Mouse (Mus musculus) stomach, embryonic 14.5 days (tissue): ENCODE results near the gene Dgcr8. TPM values are rescaled to one million over a fixed set of nuclear protein-coding genes. Genes with fewer than 3 reads are reported as not detected.
"Not testable (repeated sequence)": the region's sequence is repeated elsewhere in the genome, so short reads cannot be mapped to it uniquely, and the experiment has no call there.

Experiments
- ATAC-seq: fragments of 200-750 bp; cut with Nextera tagmentation; 2 replicates; pipeline ENCODE4 v1.8.0; 2017; ENCODE audit warnings: low read depth, moderate TSS enrichment; ENCODE audit not compliant: insufficient number of reproducible peaks, insufficient read depth, low FRiP score
- H3K27ac ChIP-seq: fragments of 300-500 bp; sonication (generic); 2 replicates; pipeline ENCODE4 v1.5.1; 2014; ENCODE audit warnings: mild to moderate bottlenecking, low read length, moderate library complexity, mixed read lengths
- H3K27me3 ChIP-seq: fragments of 300-500 bp; sonication (generic); 2 replicates; pipeline ENCODE4 v1.6.1; 2014; ENCODE audit warnings: low read length, control low read depth, mixed read lengths; ENCODE audit not compliant: control insufficient read depth, insufficient read depth
- H3K36me3 ChIP-seq: fragments of 300-500 bp; sonication (generic); 2 replicates; pipeline ENCODE4 v1.6.1; 2014; ENCODE audit warnings: mild to moderate bottlenecking, control low read depth, low read length, moderate library complexity, mixed read lengths; ENCODE audit not compliant: control insufficient read depth, insufficient read depth
- H3K4me1 ChIP-seq: fragments of 300-500 bp; sonication (generic); 2 replicates; pipeline ENCODE4 v1.6.1; 2014; ENCODE audit warnings: low read length, control low read depth, mixed read lengths; ENCODE audit not compliant: control insufficient read depth, insufficient read depth
- H3K4me2 ChIP-seq: fragments of 300-500 bp; sonication (generic); replicated peaks from 2 replicates; pipeline ENCODE4 v1.6.1; 2014; ENCODE audit warnings: low read depth, low read length, control low read depth
- H3K4me3 ChIP-seq: fragments of 300-500 bp; sonication (generic); 2 replicates; pipeline ENCODE4 v1.5.1; 2014; ENCODE audit warnings: low read depth, low read length, control low read depth
- H3K9ac ChIP-seq: fragments of 300-500 bp; sonication (generic); replicated peaks from 2 replicates; pipeline ENCODE4 v1.6.1; 2014; ENCODE audit warnings: low read depth, mild to moderate bottlenecking, control low read depth, low read length, moderate library complexity, mixed read lengths
- H3K9me3 ChIP-seq: fragments of 300-500 bp; sonication (generic); 2 replicates; pipeline ENCODE4 v1.6.1; 2016; ENCODE audit warnings: low read depth, low read length, control low read depth; ENCODE audit not compliant: control insufficient read depth
- WGBS: fragments of 180-500 bp; shearing (Covaris S2); extraction: QIAGEN DNeasy Blood & Tissue Kit; methylation state at CpG from one replicate; pipeline ENCODE4 v1.1.7; 2014; 5-methylcytosine and 5-hydroxymethylcytosine counted together
- polyA plus RNA-seq: library from polyadenylated mRNA; unstranded; fragments of >200 nt; fragmentation: Nextera tagmentation; extraction: Ambion mirVana; gene quantifications from 2 replicates; pipeline ENCODE4 v1.2.1, GENCODE M21; 2014

The Dgcr8 gene
- polyA plus RNA-seq, 1 experiment from 2014 or later = 43.3 TPM

DNA sequence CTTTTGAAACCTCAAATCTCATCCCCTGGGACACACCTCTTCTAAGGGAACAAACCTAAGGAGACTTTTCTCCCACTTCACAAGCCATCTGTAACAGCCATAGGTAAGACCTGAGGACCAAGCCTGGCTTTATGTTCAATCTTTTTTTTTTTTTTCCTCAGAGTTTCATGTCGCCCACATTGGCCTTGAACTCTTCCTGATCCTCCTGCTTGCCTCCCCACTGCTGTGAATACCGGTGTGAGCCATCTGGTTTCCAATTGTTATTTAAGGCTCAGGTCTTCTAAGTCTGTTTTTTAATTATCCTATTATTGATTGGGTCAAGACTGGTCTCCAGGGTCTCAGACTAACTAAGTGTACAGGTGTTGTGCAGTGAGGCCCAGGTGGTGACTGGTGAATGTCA, 32.4 kb upstream of the Dgcr8 start:
- 82% methylated on average over 2 of the region's 2 CpGs for WGBS
- no peak overlapping the region for H3K4me2 ChIP-seq
- ATAC-seq = no peak

DNA sequence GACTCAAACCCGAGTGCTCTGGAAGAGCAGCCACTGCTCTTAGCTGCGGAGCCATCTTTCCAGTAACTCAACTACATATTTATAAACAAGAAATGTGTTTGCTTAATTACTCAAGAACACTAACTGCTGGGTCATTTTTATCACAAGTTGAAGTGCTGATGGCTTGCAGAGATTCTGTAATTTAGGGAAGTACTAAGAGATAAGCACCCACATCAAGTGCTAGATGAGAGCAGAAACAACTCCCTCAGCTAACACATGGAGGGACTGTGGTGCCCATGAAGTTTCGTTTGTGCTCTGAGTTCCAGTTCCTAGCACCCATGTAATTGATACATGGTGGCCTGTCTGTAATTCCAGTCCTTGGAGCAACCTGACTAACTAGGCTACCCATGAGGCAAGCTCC, 29.9 kb upstream of the Dgcr8 start:
- no peak overlapping the region for H3K27ac ChIP-seq
- no peak overlapping the region for H3K4me3 ChIP-seq
- no peaks in the 10 kb centered on the region for H3K9me3 ChIP-seq
- ATAC-seq = no peak
- H3K36me3 ChIP-seq = no peaks in the 10 kb centered on the region
- H3K4me2 ChIP-seq = no peak overlapping the region
- H3K27me3 ChIP-seq = no peaks in the 10 kb centered on the region
- WGBS = 80% methylated on average over 3 of the region's 3 CpGs
- H3K4me1 ChIP-seq = no peaks in the 10 kb centered on the region
- no peak overlapping the region for H3K9ac ChIP-seq

More for the DNA sequence above, 32.4 kb upstream of the Dgcr8 start:
- H3K4me3 ChIP-seq = no peak overlapping the region
- no peak overlapping the region for H3K27ac ChIP-seq
- no peaks in the 10 kb centered on the region for H3K36me3 ChIP-seq
- H3K4me1 ChIP-seq = no peaks in the 10 kb centered on the region
- H3K9me3 ChIP-seq = no peaks in the 10 kb centered on the region
- no peak overlapping the region for H3K9ac ChIP-seq
- H3K27me3 ChIP-seq = no peaks in the 10 kb centered on the region

DNA sequence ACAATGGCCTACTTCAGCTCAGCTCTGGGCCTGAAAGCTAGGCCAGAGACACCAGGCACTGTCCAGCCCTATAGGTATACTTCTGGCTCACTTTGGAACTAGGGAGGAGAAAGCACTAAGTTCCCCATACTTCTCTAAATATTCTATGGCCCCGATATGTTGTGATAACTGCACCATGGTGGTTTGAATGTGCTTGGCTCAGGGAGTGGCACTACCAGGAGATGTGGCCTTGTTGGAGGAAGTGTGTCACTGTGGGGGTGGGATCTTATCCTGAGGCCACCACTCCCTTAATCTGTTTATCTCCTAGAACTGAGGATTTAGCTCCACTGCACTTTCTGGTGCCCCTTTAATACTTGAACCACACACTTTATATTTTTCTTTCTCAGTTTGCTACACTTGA, 19.1 kb upstream of the Dgcr8 start:
- Histone ChIP-seq H3K36me3 (peaks cover 3% of the 10 kb centered on the region; the same call in 1 of the 2 replicates), H3K4me2 (no peak overlapping the region), H3K4me3 (no peak overlapping the region), H3K9ac (no peak overlapping the region), H3K27ac (no peak overlapping the region), H3K4me1 (no peaks in the 10 kb centered on the region), H3K27me3 (no peaks in the 10 kb centered on the region), H3K9me3 (no peaks in the 10 kb centered on the region)
- ATAC-seq = no peak
- WGBS = 87% methylated on average over 1 of the region's 1 CpGs

DNA sequence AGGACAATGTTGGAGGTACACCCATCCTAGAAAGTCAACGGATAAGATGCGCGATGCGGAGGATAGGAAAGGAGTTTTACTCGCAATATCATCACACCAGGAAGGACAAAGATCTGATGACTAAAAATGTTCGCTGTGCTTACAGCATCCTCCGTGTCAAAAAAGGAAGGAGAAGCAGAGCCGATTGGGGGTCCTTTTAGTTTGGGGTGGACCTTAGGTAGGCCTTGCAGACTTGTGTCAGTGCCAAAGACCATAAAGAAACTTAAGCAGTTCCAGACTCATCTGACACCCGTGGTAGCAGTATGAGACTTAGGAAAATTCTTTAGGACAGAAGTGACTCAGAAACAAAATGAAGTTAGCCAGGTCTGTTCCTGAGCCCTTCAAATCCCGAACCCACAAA, 568 bp upstream of the Dgcr8 start:
- Histone ChIP-seq H3K27ac (peak overlapping the region; percentile 52; the same call in 1 of the 2 replicates), H3K9ac (0 out of 2 replicates have a peak overlapping the region, but pooled peaks have one; percentile 10), H3K4me2 (peak overlapping the region; percentile 29; the same call in 1 of the 2 replicates), H3K4me1 (peaks cover 19% of the 10 kb centered on the region), H3K4me3 (peak overlapping the region; percentile 74), H3K36me3 (peaks cover 21% of the 10 kb centered on the region)
- not testable (repeated sequence) for H3K9me3 ChIP-seq, ATAC-seq, H3K27me3 ChIP-seq
- whole genome bisulfite sequencing = 3% methylated on average over 9 of the region's 10 CpGs

DNA sequence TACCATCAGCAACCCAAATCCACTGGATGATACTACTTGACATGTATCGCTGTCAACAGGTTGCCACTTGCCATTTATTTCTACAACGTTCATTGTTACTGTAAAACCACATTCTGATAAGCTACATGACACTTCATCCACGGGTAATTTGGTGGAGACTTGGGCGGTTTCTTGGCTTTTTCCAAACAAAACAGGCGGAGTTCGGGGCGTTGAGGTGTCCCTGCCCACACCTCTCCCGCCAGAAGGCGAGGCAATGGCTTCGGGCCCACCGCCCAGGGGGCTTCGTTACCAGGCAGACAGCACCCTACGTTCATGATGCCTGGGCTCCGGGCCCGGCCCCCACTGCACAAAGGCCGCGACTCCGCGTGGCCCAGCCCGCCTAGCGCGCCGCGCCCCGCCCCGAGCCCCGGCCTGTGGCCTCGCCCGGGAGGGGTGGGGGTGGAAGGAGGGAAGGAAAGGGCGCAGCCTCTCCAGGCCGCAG, 425 bp downstream of the Dgcr8 start:
- Histone ChIP-seq H3K27me3 (no peaks in the 10 kb centered on the region), H3K4me3 (peak overlapping the region; percentile 74), H3K9ac (peak overlapping the region; percentile 89), H3K36me3 (peaks cover 30% of the 10 kb centered on the region), H3K4me1 (peaks cover 19% of the 10 kb centered on the region), H3K9me3 (no peaks in the 10 kb centered on the region), H3K4me2 (peak overlapping the region; percentile 84), H3K27ac (peak overlapping the region; percentile 86)
- peak; percentile 88 for ATAC-seq
- WGBS = 1% methylated on average over 30 of the region's 31 CpGs

DNA sequence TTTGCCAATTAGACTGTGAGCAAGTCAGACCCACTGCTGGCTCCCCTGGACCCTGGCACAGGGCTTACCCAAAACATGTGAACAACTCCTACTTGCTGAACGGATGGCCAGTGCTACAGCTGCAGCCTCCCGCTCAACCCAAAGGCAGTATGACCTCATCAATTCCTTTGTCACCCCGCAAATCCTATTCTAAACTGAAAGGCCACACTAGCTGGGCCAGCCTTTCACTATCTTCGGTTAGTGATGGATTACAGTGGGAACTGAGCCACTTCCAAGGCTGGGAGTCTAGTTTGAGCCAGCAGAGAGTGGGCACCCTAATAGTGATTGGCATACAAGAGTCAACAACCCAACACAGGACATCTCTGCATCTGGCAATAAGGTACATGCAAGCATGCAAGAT, 880 bp downstream of the Dgcr8 start:
- Histone ChIP-seq H3K27me3 (no peaks in the 10 kb centered on the region), H3K4me1 (peaks cover 19% of the 10 kb centered on the region), H3K4me2 (peak overlapping the region; percentile 84), H3K36me3 (peaks cover 34% of the 10 kb centered on the region), H3K27ac (peak overlapping the region; percentile 86; the same call in 1 of the 2 replicates), H3K4me3 (peak overlapping the region; percentile 74), H3K9me3 (no peaks in the 10 kb centered on the region), H3K9ac (peak overlapping the region; percentile 89)
- 0% methylated on average over 4 of the region's 4 CpGs for WGBS
- no peak for ATAC-seq

DNA sequence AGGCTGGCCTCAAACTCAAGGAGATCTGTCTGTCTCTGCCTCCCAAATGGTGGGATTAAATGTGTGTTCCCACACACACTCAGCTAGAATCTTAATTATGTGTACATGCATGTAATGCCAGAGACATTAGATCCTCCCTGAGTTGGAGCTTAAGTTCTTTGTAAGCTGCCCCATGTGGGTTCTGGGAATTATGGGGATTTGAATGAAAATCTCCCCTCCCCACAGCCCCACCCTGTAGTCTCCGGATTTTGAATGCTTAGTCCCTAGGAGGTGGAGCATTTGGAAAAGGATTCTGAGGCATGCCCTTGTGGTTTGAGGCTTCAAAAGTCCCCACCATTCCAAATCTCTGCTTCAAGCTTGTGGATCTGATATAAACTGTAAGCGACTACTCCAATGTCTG, 13.9 kb downstream of the Dgcr8 start:
- H3K4me2 ChIP-seq = no peak overlapping the region
- no peaks in the 10 kb centered on the region for H3K4me1 ChIP-seq
- WGBS = 81% methylated on average over 2 of the region's 2 CpGs
- no peaks in the 10 kb centered on the region for H3K27me3 ChIP-seq
- H3K27ac ChIP-seq = no peak overlapping the region
- H3K9me3 ChIP-seq = no peaks in the 10 kb centered on the region
- H3K4me3 ChIP-seq = no peak overlapping the region
- H3K36me3 ChIP-seq = peaks cover 90% of the 10 kb centered on the region
- H3K9ac ChIP-seq = no peak overlapping the region
- no peak for ATAC-seq

DNA sequence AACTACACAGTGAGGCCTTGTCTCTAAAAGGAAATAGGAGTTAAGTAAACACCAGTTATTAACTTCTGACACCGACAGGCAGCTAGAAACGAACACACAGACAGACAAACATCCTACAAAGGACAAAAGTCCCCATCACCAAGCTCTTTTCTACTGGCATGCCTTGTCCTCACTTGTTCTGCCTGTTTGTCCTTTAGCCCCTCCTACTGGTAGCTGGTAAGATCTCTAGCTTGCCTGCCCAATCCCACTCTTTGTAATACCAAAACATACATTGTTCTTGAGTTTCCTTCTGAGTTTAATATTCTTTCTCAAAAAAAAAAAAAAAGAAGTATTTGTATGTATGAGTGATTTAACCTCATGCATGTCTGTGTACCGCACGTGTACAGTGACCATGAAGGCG, 20.9 kb downstream of the Dgcr8 start:
- no peaks in the 10 kb centered on the region for H3K27me3 ChIP-seq
- H3K9me3 ChIP-seq = no peaks in the 10 kb centered on the region
- no peak overlapping the region for H3K4me3 ChIP-seq
- ATAC-seq = no peak
- H3K9ac ChIP-seq = no peak overlapping the region
- peaks cover 85% of the 10 kb centered on the region for H3K36me3 ChIP-seq
- H3K27ac ChIP-seq = no peak overlapping the region
- no peak overlapping the region for H3K4me2 ChIP-seq
- H3K4me1 ChIP-seq = no peaks in the 10 kb centered on the region
- 81% methylated on average over 5 of the region's 5 CpGs for WGBS

DNA sequence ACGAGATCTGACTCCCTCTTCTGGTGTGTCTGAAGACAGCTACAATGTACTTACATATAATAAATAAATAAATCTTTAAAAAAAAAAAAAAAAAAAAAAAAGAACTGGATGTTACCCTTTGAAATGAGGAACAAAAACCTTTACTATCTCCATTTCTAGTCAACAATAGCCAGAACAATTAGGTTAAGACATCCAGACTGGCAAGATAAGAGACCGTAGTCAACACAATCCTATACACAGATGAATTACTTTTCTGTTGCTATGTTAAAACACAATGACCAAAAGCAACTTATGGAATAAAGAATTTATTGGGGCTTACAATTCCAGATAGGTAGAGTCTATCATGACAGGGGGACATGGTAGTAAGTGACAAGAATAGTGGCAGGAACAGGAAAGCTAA, 24.0 kb downstream of the Dgcr8 start:
- peaks cover 72% of the 10 kb centered on the region for H3K36me3 ChIP-seq

More for the DNA sequence above, 24.0 kb downstream of the Dgcr8 start:
- ATAC-seq = no peak
- no peaks in the 10 kb centered on the region for H3K4me1 ChIP-seq
- WGBS = 91% methylated on average over 2 of the region's 2 CpGs
- no peak overlapping the region for H3K4me2 ChIP-seq
- no peak overlapping the region for H3K9ac ChIP-seq
- H3K27ac ChIP-seq = no peak overlapping the region
- no peaks in the 10 kb centered on the region for H3K9me3 ChIP-seq
- H3K4me3 ChIP-seq = no peak overlapping the region
- no peaks in the 10 kb centered on the region for H3K27me3 ChIP-seq
